Mouse (Mus musculus) adrenal gland, postnatal 10 days (tissue): ENCODE measurements at regions not wholly inside any gene's neighbourhood (a gene's known extent, or its start where the extent isn't known, plus 50 kb on each side); places are given as distances from the start of the nearest gene placed in this dataset.
A peak's percentile ranks its signal among the peaks of the same experiment; 100 is the strongest.

Experiments
- DNase-seq: peaks from one replicate; pipeline ENCODE4 v3.0.0; 2021; ENCODE audit warnings: mixed read lengths

- DNase-seq = no peak
These were observed 326.4 kb upstream of the Ddhd1 start for GRCm38 (mm10) chr14:45984135-45984892.

- DNase-seq = no peak
These were observed 334.3 kb upstream of the Ddhd1 start for GRCm38 (mm10) chr14:45992041-45992869.

GRCm38 (mm10) chr14:45992870-45993135 is 334.9 kb upstream of the Ddhd1 start:
- DNase-seq = no peak

- DNase-seq = peak; percentile 79
These were observed 335.7 kb upstream of the Ddhd1 start for GRCm38 (mm10) chr14:45993669-45994068.

GRCm38 (mm10) chr14:45996760-45997159 is 338.8 kb upstream of the Ddhd1 start:
- DNase-seq = peak; percentile 75

- DNase-seq = no peak
These were observed 346.1 kb upstream of the Ddhd1 start for GRCm38 (mm10) chr14:46004078-46004477.

GRCm38 (mm10) chr14:46005307-46005706 is 347.4 kb upstream of the Ddhd1 start:
- DNase-seq = no peak

GRCm38 (mm10) chr14:46013232-46013631 is 355.3 kb upstream of the Ddhd1 start:
- no peak for DNase-seq

- no peak for DNase-seq
These were observed 356.1 kb upstream of the Ddhd1 start for GRCm38 (mm10) chr14:46014090-46014489.

GRCm38 (mm10) chr14:46015682-46016400 is 357.9 kb upstream of the Ddhd1 start:
- DNase-seq = no peak

GRCm38 (mm10) chr14:46016701-46017106 is 358.8 kb upstream of the Ddhd1 start:
- DNase-seq = no peak

GRCm38 (mm10) chr14:46017286-46017685 is 359.3 kb upstream of the Ddhd1 start:
- no peak for DNase-seq

- DNase-seq = no peak
These were observed 360.0 kb upstream of the Ddhd1 start for GRCm38 (mm10) chr14:46017976-46018375.

- no peak for DNase-seq
These were observed 359.8 kb upstream of the Gm15217 start for GRCm38 (mm10) chr14:46019240-46020025.

GRCm38 (mm10) chr14:46034301-46034700 is 344.9 kb upstream of the Gm15217 start:
- DNase-seq = peak; percentile 17

GRCm38 (mm10) chr14:46060622-46061381 is 318.4 kb upstream of the Gm15217 start:
- DNase-seq = peak; percentile 29

- DNase-seq = no peak
These were observed 312.0 kb upstream of the Gm15217 start for GRCm38 (mm10) chr14:46067102-46067801.

- no peak for DNase-seq
These were observed 308.0 kb upstream of the Gm15217 start for GRCm38 (mm10) chr14:46071244-46071643.

- DNase-seq = peak; percentile 26
These were observed 302.5 kb upstream of the Gm15217 start for GRCm38 (mm10) chr14:46076738-46077137.

GRCm38 (mm10) chr14:46077406-46078131 is 301.6 kb upstream of the Gm15217 start:
- no peak for DNase-seq
